Mouse (Mus musculus) ES-E14 (cell line): ENCODE measurements at regions not wholly inside any gene's neighbourhood (a gene's known extent, or its start where the extent isn't known, plus 50 kb on each side); places are given as distances from the start of the nearest gene placed in this dataset.

ENCODE experiments used
- CHD2 ChIP-seq: IDR thresholded peaks from 2 replicates; pipeline ENCODE4 v1.6.1; 2014; ENCODE audit warnings: mild to moderate bottlenecking, low read depth, low read length, inconsistent platforms
- HCFC1 ChIP-seq: IDR thresholded peaks from 2 replicates; pipeline ENCODE4 v1.6.1; 2012; ENCODE audit warnings: low read length, inconsistent platforms, borderline replicate concordance; ENCODE audit not compliant: insufficient read depth
- MAFK ChIP-seq: IDR thresholded peaks from 2 replicates; pipeline ENCODE4 v1.6.1; 2014; ENCODE audit warnings: mild to moderate bottlenecking, low read depth, low read length, inconsistent platforms; ENCODE audit not compliant: insufficient read depth
- ZC3H11A ChIP-seq: IDR thresholded peaks from 2 replicates; pipeline ENCODE4 v1.6.1; 2012; ENCODE audit warnings: low read depth, mild to moderate bottlenecking, inconsistent platforms, low read length, borderline replicate concordance
- ZNF384 ChIP-seq: IDR thresholded peaks from 2 replicates; pipeline ENCODE4 v1.6.1; 2012; ENCODE audit warnings: low read depth, low read length, inconsistent platforms

GRCm38 (mm10) chr13:103472216-103472615 lies 137.9 kb upstream of the Mast4 start:
- TF ChIP-seq MAFK (no peak), ZNF384 (no peak), CHD2 (no peak), HCFC1 (no peak), ZC3H11A (no peak)
